Mouse (Mus musculus) embryonic facial prominence, embryonic 12.5 days (tissue): ENCODE results near the gene Fam45a. TPM values are rescaled to one million over a fixed set of nuclear protein-coding genes. Genes with fewer than 3 reads are reported as not detected.

Experiments
- ATAC-seq: fragments of 200-750 bp; cut with Nextera tagmentation; 2 replicates; pipeline ENCODE4 v1.8.0; 2017; ENCODE audit not compliant: insufficient number of reproducible peaks, insufficient read depth, low FRiP score, low TSS enrichment
- H3K27ac ChIP-seq: fragments of 300-500 bp; sonication (generic); 2 replicates; pipeline ENCODE4 v1.5.1; 2016; ENCODE audit warnings: mild to moderate bottlenecking
- H3K27me3 ChIP-seq: fragments of 300-500 bp; sonication (generic); 2 replicates; pipeline ENCODE4 v1.6.1; 2016; ENCODE audit warnings: mild to moderate bottlenecking, moderate library complexity
- H3K36me3 ChIP-seq: fragments of 300-500 bp; sonication (generic); 2 replicates; pipeline ENCODE4 v1.6.1; 2016; ENCODE audit warnings: mild to moderate bottlenecking
- H3K4me1 ChIP-seq: fragments of 300-500 bp; sonication (generic); 2 replicates; pipeline ENCODE4 v1.6.1; 2016
- H3K4me2 ChIP-seq: fragments of 300-500 bp; sonication (generic); replicated peaks from 2 replicates; pipeline ENCODE4 v1.6.1; 2016; ENCODE audit warnings: mild to moderate bottlenecking, moderate library complexity
- H3K4me3 ChIP-seq: fragments of 300-500 bp; sonication (generic); 2 replicates; pipeline ENCODE4 v1.5.1; 2016; ENCODE audit warnings: mild to moderate bottlenecking
- H3K9ac ChIP-seq: fragments of 300-500 bp; sonication (generic); 2 replicates; pipeline ENCODE4 v1.6.1; 2016; ENCODE audit warnings: mild to moderate bottlenecking, moderate library complexity
- H3K9me3 ChIP-seq: fragments of 300-500 bp; sonication (generic); 2 replicates; pipeline ENCODE4 v1.6.1; 2016; ENCODE audit warnings: mild to moderate bottlenecking, moderate library complexity
- WGBS: fragments of 180-500 bp; shearing (Covaris S2); methylation state at CpG from one replicate; pipeline ENCODE4 v1.1.7; 2016; 5-methylcytosine and 5-hydroxymethylcytosine counted together
- polyA plus RNA-seq: library from polyadenylated mRNA; unstranded; fragments of >200 nt; fragmentation: Nextera tagmentation; extraction: Ambion mirVana; gene quantifications from 2 replicates; pipeline ENCODE4 v1.2.1, GENCODE M21; 2016

Gene Fam45a
- polyA plus RNA-seq, 1 experiment from 2014 or later = 37.1 TPM

DNA sequence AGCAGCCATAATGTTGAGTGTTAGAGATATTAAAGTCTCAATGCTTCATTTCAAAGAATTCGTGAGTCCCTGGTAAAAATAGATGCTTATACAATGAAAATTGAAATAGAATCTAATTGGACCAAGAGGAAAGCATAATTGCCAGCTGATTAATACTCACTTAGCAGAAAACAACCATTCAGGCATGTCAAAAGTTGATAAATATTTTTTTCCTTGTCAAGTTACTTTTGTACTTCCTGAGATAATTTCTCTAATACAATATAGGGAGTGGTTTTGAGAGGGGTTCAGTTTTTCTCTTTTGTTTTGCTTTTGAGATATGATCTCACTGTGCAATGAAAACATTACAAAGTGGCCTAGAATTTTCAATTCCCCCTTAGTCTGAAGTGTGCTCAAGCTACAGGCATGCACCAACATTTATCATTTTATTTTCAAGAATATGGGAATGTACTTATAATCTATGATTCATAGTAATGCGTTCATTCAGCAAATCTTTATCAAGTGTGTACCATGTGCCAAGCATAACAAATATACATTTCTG is 18.1 kb upstream of the Fam45a start:
- no peaks in the 10 kb centered on the region for H3K9me3 ChIP-seq
- WGBS = 82% methylated on average over 2 of the region's 2 CpGs
- no peak overlapping the region for H3K27ac ChIP-seq
- peaks cover 4% of the 10 kb centered on the region; the same call in 1 of the 2 replicates for H3K4me1 ChIP-seq
- no peaks in the 10 kb centered on the region for H3K27me3 ChIP-seq
- H3K36me3 ChIP-seq = no peaks in the 10 kb centered on the region
- no peak overlapping the region for H3K4me2 ChIP-seq
- H3K9ac ChIP-seq = no peak overlapping the region
- H3K4me3 ChIP-seq = no peak overlapping the region
- no peak for ATAC-seq

DNA sequence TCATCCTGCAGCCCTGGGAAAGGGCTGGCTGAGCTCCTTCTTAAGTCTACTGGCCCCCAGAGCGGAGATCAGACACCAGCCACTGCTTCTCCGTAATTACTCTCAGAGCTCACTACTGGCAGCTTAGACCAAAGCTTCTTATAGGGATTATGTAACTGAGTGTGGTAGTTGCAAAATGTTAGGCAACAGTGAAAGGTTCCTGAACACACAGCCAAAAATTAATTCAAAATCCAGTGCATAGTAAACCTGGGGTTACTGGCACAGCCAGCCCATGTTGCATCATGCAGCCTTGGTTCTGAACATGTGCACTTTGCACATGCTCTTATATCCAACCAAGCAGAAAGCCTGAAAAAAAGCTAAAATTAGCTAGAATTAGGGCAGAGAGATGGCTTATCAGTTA is 16.1 kb upstream of the Fam45a start:
- Histone ChIP-seq H3K9me3 (no peaks in the 10 kb centered on the region), H3K27me3 (no peaks in the 10 kb centered on the region), H3K4me1 (no peaks in the 10 kb centered on the region), H3K4me3 (no peak overlapping the region), H3K27ac (no peak overlapping the region), H3K4me2 (no peak overlapping the region), H3K36me3 (no peaks in the 10 kb centered on the region), H3K9ac (no peak overlapping the region)
- WGBS = 91% methylated on average over 2 of the region's 2 CpGs
- ATAC-seq = no peak

DNA sequence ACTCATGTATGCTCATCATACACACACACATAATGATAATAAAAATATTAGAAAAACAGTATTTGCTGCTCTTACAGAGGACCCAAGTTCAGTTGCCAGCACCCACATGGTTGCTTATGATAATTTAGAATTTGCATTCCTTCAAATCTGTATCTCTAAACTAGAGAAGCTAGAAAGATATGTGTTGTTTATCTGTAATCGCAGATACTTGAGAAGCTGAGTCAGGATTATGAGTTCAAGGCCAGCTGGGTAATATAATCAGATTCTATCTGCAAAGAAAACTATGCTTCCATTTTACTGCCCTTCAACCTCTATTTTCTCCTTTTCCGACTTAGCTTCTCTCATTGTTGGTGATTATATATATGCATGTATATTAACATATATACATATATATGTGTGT is 14.0 kb upstream of the Fam45a start:
- 92% methylated on average over 2 of the region's 2 CpGs for WGBS
- H3K4me2 ChIP-seq = no peak overlapping the region
- H3K9ac ChIP-seq = no peak overlapping the region
- no peaks in the 10 kb centered on the region for H3K27me3 ChIP-seq
- no peak for ATAC-seq
- H3K36me3 ChIP-seq = no peaks in the 10 kb centered on the region
- H3K4me1 ChIP-seq = no peaks in the 10 kb centered on the region
- no peak overlapping the region for H3K4me3 ChIP-seq
- no peaks in the 10 kb centered on the region for H3K9me3 ChIP-seq
- no peak overlapping the region for H3K27ac ChIP-seq

DNA sequence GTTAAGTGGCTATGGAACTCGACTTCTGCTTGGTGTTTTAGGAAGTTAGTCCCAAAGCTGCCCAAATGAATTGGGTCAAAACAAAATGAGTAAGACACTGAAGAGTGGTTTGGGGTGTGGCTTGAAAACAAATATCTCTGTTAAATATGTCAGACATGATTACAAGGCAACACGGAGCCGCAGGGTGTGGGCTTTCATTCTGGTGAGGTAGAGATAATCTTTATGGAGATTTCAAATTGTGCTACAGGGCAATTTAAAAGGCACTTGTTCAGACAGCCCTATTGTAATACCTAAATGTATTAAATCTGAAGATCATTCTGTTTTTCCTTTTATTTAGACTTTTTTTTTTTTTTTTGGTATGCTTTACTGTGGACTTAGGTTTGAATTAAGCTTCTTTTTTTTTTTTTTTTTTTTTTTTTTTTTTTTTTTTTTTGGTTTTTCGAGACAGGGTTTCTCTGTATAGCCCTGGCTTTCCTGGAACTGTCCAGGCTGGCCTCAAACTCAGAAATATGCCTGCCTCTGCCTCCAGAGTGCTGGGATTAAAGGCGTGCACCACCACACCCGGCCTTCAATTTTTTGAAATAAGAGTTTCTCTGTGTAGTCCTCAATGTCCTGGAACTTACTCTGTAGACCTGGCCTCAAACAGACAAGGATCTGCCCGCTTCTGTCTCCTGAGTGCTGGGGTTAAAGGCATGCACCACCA is 11.4 kb upstream of the Fam45a start:
- no peak overlapping the region for H3K27ac ChIP-seq

DNA sequence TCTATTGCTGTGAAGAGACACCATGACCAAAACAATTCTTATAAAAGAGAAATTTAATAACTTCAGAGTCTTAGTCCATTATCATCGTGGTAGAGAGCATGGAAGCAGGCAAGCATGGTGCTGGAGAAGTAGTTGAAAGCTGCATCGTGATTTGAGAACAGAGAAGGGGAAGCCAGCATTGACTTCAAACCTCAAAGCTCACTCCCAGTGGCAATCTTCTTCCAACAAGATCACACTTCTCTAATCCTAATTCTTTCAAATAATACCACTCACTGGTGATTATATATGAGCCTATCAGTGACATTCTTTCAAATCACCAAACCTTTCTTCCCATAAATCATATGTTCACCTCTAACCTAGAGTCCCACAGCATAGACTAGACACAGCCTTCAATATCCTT is 6.5 kb upstream of the Fam45a start:
- H3K9me3 ChIP-seq = no peaks in the 10 kb centered on the region
- no peaks in the 10 kb centered on the region for H3K4me1 ChIP-seq
- no peak overlapping the region for H3K4me2 ChIP-seq
- H3K27me3 ChIP-seq = no peaks in the 10 kb centered on the region
- H3K9ac ChIP-seq = no peak overlapping the region
- H3K4me3 ChIP-seq = no peak overlapping the region
- no peak for ATAC-seq
- 66% methylated on average over 2 of the region's 2 CpGs for WGBS
- H3K36me3 ChIP-seq = no peaks in the 10 kb centered on the region
- H3K27ac ChIP-seq = no peak overlapping the region

More for the DNA sequence above, 11.4 kb upstream of the Fam45a start:
- no peaks in the 10 kb centered on the region for H3K4me1 ChIP-seq
- 76% methylated on average over 7 of the region's 7 CpGs for WGBS
- H3K9me3 ChIP-seq = no peaks in the 10 kb centered on the region
- no peak for ATAC-seq
- H3K9ac ChIP-seq = no peak overlapping the region
- H3K4me2 ChIP-seq = no peak overlapping the region
- no peak overlapping the region for H3K4me3 ChIP-seq
- no peaks in the 10 kb centered on the region for H3K36me3 ChIP-seq
- H3K27me3 ChIP-seq = no peaks in the 10 kb centered on the region

DNA sequence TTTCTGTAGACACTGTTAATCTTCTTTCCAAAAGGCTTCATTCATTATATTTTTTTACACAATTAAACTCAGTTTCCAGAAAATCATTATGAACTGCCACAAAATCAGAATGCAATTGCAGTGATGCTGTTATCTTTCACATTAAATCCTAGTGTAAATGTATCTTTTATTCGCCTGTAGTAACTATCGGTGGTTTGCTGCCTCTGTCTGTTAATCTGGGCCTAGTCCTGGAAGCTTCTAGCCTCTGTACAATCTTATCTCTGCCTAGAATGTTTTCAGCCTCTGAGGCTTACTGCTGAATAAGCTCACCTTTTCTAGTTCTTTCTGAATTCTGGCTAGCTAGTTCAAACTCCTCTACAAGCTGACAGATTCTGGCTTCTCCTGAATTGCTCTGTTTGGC is 1.5 kb upstream of the Fam45a start:
- no peak overlapping the region for H3K9ac ChIP-seq
- 85% methylated on average over 2 of the region's 2 CpGs for WGBS

DNA sequence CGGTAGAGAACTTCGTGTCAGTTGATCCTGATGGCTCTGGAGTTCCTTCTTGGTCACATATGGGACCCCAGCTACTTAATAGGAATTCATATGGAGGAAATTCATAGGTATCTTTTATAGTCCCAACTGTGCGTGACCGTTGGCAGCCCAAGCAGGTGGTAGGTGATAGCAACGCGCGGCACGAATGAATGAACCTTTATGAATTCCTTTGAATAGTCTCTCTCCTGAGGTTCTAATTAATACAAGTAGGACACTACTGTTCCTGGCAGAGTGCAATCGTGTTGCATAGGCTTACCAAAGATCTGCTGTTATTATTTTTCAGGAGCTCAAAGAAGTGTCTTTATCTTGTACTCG is 628 bp downstream of the Fam45a start:
- Histone ChIP-seq H3K27ac (no peak overlapping the region; the same call in 1 of the 2 replicates), H3K9me3 (no peaks in the 10 kb centered on the region), H3K4me1 (no peaks in the 10 kb centered on the region; the same call in 1 of the 2 replicates), H3K36me3 (peaks cover 20% of the 10 kb centered on the region), H3K27me3 (no peaks in the 10 kb centered on the region), H3K9ac (peak overlapping the region; percentile 79), H3K4me2 (peak overlapping the region; percentile 62), H3K4me3 (peak overlapping the region; percentile 83)
- 18% methylated on average over 10 of the region's 10 CpGs for WGBS
- ATAC-seq = no peak

More for the DNA sequence above, 1.5 kb upstream of the Fam45a start:
- H3K9me3 ChIP-seq = no peaks in the 10 kb centered on the region
- no peaks in the 10 kb centered on the region; the same call in 1 of the 2 replicates for H3K4me1 ChIP-seq
- peaks cover 5% of the 10 kb centered on the region; the same call in 1 of the 2 replicates for H3K36me3 ChIP-seq
- no peak overlapping the region for H3K4me3 ChIP-seq
- ATAC-seq = no peak
- H3K27ac ChIP-seq = no peak overlapping the region
- no peak overlapping the region for H3K4me2 ChIP-seq
- H3K27me3 ChIP-seq = no peaks in the 10 kb centered on the region

DNA sequence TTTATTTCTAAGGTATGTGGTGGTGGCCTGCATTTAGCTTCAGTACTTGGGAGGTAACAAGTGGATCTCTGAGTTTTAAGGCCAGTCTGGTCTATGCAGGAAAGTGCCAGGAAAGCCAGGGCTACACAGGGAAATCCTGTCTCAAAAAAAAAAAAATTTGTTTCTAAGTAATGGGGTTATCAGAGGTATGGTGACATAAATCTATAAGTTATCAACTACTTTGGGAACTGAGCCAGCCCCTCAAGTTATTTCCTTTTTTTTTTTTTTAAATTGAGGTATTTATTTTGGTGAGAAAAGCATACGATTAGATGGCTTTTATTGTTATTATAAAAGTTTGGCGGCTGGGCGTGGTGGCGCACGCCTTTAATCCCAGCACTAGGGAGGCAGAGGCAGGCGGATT is 1.7 kb downstream of the Fam45a start:
- no peak overlapping the region for H3K9ac ChIP-seq
- WGBS = 95% methylated on average over 6 of the region's 6 CpGs
- no peak overlapping the region for H3K4me2 ChIP-seq
- no peaks in the 10 kb centered on the region; the same call in 1 of the 2 replicates for H3K4me1 ChIP-seq
- no peak overlapping the region for H3K27ac ChIP-seq
- H3K36me3 ChIP-seq = peaks cover 21% of the 10 kb centered on the region
- H3K27me3 ChIP-seq = no peaks in the 10 kb centered on the region
- H3K4me3 ChIP-seq = no peak overlapping the region
- H3K9me3 ChIP-seq = no peaks in the 10 kb centered on the region
- no peak for ATAC-seq

DNA sequence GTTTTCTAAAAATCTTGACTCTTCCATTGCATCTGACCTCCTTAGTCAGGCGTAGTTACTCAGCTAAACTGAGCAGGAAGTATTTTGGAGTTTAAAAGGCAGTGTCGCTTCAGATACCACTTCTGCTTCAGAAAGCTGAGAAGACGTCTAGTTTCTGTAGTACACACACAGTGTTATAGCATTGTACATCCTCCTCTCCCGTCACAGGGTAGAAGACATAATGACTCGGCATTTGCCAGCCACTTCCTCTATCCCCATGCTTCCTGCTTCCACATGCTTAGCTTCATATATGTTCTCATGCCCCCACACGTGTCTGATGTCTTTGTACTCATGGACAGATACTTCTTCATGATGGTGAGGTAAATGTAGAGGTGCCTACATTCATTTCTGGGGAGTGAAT is 7.3 kb downstream of the Fam45a start:
- Histone ChIP-seq H3K9me3 (no peaks in the 10 kb centered on the region), H3K4me1 (no peaks in the 10 kb centered on the region), H3K4me3 (no peak overlapping the region), H3K36me3 (peaks cover 55% of the 10 kb centered on the region), H3K4me2 (no peak overlapping the region), H3K9ac (no peak overlapping the region), H3K27me3 (no peaks in the 10 kb centered on the region), H3K27ac (no peak overlapping the region)
- 88% methylated on average over 6 of the region's 6 CpGs for WGBS
- no peak for ATAC-seq

DNA sequence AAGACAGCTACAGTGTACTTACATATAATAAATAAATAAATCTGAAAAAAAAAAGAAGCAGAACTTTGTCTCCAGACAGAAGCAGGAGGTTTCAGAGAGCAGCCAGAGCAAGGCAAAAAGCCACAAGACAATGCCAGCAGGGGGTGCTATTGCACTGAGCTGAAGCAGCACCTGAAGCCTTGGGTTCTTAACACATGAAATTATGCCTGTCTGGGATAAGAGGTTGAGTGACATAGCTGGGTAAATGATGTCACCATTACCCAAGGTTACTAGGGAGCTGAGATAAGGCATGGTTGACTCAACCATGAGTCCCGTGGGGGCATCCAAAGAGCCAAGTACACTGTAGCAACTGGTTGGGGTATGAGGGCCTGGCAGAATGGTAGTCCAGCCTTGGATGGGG is 26.4 kb downstream of the Fam45a start:
- no peak overlapping the region for H3K4me3 ChIP-seq
- no peak overlapping the region for H3K9ac ChIP-seq
- H3K27me3 ChIP-seq = no peaks in the 10 kb centered on the region
- no peaks in the 10 kb centered on the region for H3K4me1 ChIP-seq
- H3K27ac ChIP-seq = no peak overlapping the region
- WGBS = 84% methylated on average over 1 of the region's 1 CpGs
- H3K9me3 ChIP-seq = no peaks in the 10 kb centered on the region
- no peak overlapping the region for H3K4me2 ChIP-seq
- no peak for ATAC-seq
- H3K36me3 ChIP-seq = peaks cover 63% of the 10 kb centered on the region

DNA sequence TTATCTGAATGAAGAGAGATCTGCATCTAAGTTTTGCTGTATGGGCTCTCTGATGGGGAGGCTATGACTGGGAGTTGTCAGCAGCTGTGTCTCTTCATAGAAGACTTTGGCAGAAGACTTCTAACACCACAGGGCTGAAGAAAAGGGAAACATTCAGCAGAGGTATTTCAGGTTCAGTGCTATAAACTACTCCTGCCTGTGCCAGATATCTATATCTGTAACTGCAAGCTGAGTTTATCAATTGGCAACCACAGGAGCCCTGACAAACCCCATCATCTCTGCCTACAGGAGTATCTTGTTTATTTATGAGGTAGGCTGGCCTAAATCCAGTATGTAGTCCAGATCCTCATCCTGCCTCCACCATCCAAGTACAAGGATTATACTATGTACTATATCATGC is 31.9 kb downstream of the Fam45a start:
- Histone ChIP-seq H3K4me2 (no peak overlapping the region), H3K36me3 (peaks cover 27% of the 10 kb centered on the region)

DNA sequence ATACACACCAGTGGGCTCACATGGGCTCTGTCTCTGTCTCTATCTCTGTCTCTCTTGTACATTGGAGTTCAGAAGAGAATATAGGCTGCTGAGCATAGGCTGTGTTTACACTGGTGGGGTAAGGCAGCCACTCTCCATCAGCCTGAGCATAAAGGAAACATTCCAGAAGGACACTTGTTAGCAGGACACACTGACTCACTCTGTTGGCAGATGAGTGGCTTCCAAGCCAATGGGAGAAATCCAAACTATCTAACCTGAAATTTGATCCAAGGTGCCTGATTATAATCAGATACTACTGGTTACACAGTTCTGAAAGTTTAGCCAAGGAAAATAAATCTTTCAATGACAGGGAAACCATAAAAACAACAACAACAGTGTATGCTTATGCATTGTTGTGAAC is 34.3 kb downstream of the Fam45a start:
- H3K4me3 ChIP-seq = no peak overlapping the region
- no peak for ATAC-seq
- no peaks in the 10 kb centered on the region for H3K9me3 ChIP-seq
- no peak overlapping the region for H3K9ac ChIP-seq
- H3K36me3 ChIP-seq = peaks cover 18% of the 10 kb centered on the region
- no peaks in the 10 kb centered on the region for H3K4me1 ChIP-seq
- no peaks in the 10 kb centered on the region for H3K27me3 ChIP-seq
- no peak overlapping the region for H3K27ac ChIP-seq
- no peak overlapping the region for H3K4me2 ChIP-seq

More for the DNA sequence above, 31.9 kb downstream of the Fam45a start:
- ATAC-seq = no peak
- H3K27me3 ChIP-seq = no peaks in the 10 kb centered on the region
- no peak overlapping the region for H3K4me3 ChIP-seq
- H3K9ac ChIP-seq = no peak overlapping the region
- H3K9me3 ChIP-seq = no peaks in the 10 kb centered on the region
- H3K4me1 ChIP-seq = no peaks in the 10 kb centered on the region
- no peak overlapping the region for H3K27ac ChIP-seq
